Mouse (Mus musculus) neural tube, embryonic 13.5 days (tissue): ENCODE data around the gene Tgfb1i1. TPM values are rescaled to one million over a fixed set of nuclear protein-coding genes. Genes with fewer than 3 reads are reported as not detected.

Experiments
- ATAC-seq: fragments of 200-750 bp; cut with Nextera tagmentation; 2 replicates; pipeline ENCODE4 v1.8.0; 2017; ENCODE audit warnings: low read depth, mild to moderate bottlenecking, moderate TSS enrichment, moderate library complexity
- H3K27ac ChIP-seq: fragments of 300-500 bp; sonication (generic); replicated peaks from 2 replicates; pipeline ENCODE4 v1.5.1; 2015; ENCODE audit warnings: moderate library complexity, mild to moderate bottlenecking, inconsistent platforms
- H3K27me3 ChIP-seq: fragments of 300-500 bp; sonication (generic); 2 replicates; pipeline ENCODE4 v1.6.1; 2015; ENCODE audit warnings: mild to moderate bottlenecking, inconsistent platforms
- H3K36me3 ChIP-seq: fragments of 300-500 bp; sonication (generic); 2 replicates; pipeline ENCODE4 v1.6.1; 2015; ENCODE audit warnings: mild to moderate bottlenecking, inconsistent platforms
- H3K4me1 ChIP-seq: fragments of 300-500 bp; sonication (generic); replicated peaks from 2 replicates; pipeline ENCODE4 v1.6.1; 2015; ENCODE audit warnings: inconsistent platforms
- H3K4me2 ChIP-seq: fragments of 300-500 bp; sonication (generic); 2 replicates; pipeline ENCODE4 v1.6.1; 2015; ENCODE audit warnings: inconsistent platforms, mild to moderate bottlenecking, moderate library complexity
- H3K4me3 ChIP-seq: fragments of 300-500 bp; sonication (generic); 2 replicates; pipeline ENCODE4 v1.5.1; 2015; ENCODE audit warnings: mild to moderate bottlenecking, inconsistent platforms
- H3K9ac ChIP-seq: fragments of 300-500 bp; sonication (generic); 2 replicates; pipeline ENCODE4 v1.6.1; 2015; ENCODE audit warnings: moderate library complexity, mild to moderate bottlenecking, inconsistent platforms
- H3K9me3 ChIP-seq: fragments of 300-500 bp; sonication (generic); 2 replicates; pipeline ENCODE4 v1.6.1; 2016; ENCODE audit warnings: inconsistent platforms
- WGBS: fragments of 180-500 bp; shearing (Covaris S2); methylation state at CpG from one replicate; pipeline ENCODE4 v1.1.7; 2015; 5-methylcytosine and 5-hydroxymethylcytosine counted together
- microRNA-seq: library from miRNA; unstranded; fragments of <30 nt; microRNA quantifications from one replicate; pipeline ENCODE4, GENCODE M21; 2016
- polyA plus RNA-seq: library from polyadenylated mRNA; unstranded; fragments of >200 nt; fragmentation: Nextera tagmentation; extraction: Ambion mirVana; gene quantifications from 2 replicates; pipeline ENCODE4 v1.2.1, GENCODE M21; 2015

The Tgfb1i1 gene
- polyA plus RNA-seq, 1 experiment from 2014 or later: 33.4 TPM

DNA sequence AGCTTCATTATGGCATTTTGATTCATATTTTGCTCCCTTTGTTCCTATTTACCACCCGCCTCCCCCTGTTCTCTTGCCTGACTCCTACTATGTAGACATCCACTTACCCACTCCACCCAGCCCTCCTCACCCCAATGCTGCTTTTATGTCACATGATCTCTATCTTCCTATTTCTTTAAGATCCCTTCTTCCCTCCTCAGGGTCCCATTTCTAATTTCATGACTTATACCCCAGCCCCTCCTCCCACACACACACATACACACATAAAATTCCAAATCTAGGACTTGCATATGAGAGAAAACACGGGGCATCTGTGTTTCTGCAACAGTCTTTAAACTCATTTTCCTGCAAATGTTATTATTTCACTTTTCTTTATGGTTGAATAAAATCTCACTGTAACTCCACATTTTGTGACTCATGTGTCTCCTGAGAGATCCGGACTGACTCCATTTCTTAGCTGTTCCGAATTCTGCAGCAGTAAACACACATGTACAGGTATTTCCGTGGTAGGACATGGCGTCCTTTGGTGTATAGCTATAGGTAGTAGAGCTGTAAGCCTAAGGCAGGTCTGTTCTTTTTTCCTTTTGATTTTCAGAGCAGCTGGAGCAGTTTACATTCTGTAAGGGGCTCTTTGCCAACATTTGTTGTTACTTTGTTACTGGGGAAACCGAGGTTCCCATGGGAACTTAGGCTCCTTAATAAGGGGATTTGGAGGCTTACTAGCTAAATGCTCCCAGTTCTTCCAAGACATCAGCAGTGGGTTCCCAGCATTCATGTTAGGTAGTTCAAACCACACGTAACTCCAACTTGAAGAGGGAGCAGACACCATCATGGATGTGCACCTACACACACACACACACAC lies 52.1 kb downstream of the Tgfb1i1 start:
- Histone ChIP-seq H3K27me3 (no peaks in the 10 kb centered on the region), H3K9ac (peak overlapping the region; percentile 88; the same call in 1 of the 2 replicates), H3K4me3 (peak overlapping the region; percentile 78), H3K27ac (no peak overlapping the region), H3K9me3 (no peaks in the 10 kb centered on the region), H3K4me1 (peaks cover 20% of the 10 kb centered on the region), H3K36me3 (no peaks in the 10 kb centered on the region), H3K4me2 (peak overlapping the region; percentile 91)
- 79% methylated on average over 8 of the region's 8 CpGs for WGBS
- ATAC-seq: no peak

DNA sequence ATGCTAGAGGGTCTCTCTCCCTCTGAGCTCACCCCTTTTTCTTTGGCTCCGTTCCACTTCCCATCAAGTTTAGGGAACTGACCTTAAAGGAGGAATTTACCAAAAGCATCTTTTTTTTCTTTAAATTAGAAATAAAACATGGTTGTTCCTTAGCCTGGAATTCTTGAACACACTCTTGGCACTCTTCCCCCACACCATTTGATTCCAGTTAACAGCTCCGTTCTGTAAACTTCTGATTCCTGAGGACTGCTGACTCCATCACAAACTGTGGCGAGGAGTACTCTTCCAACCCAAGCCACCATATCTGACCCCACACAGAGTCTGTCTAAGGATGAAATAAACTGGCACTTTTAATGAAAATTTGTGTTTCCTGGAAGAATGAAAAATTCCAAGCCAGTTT lies 54.3 kb downstream of the Tgfb1i1 start:
- H3K4me3 ChIP-seq: no peak overlapping the region
- no peaks in the 10 kb centered on the region for H3K27me3 ChIP-seq
- 82% methylated on average over 3 of the region's 3 CpGs for WGBS
- H3K36me3 ChIP-seq: no peaks in the 10 kb centered on the region
- H3K4me1 ChIP-seq: peaks cover 20% of the 10 kb centered on the region
- H3K9ac ChIP-seq: no peak overlapping the region
- H3K4me2 ChIP-seq: no peak overlapping the region
- no peak overlapping the region for H3K27ac ChIP-seq
- no peak for ATAC-seq
- H3K9me3 ChIP-seq: no peaks in the 10 kb centered on the region

DNA sequence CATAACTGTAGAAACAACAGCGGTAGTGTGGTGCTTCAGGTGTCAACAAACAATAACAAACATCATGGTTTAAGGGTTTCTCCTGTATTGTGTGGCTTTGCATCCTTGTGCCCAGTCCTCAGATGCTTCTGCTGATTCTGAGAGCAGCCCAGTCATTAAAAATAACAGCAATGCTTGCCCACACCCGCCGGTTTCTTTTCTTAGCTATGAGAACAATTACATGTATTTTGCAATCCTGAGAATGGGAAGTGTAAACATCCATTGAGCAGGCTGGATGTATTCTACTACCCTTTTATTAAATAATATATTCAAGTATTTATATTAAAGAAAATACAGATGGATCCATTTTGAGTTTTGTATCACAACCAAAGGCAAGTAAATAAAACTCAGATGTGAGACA lies 55.5 kb downstream of the Tgfb1i1 start:
- WGBS: 86% methylated on average over 3 of the region's 3 CpGs
- Histone ChIP-seq H3K4me3 (no peak overlapping the region), H3K36me3 (no peaks in the 10 kb centered on the region), H3K4me2 (no peak overlapping the region), H3K9ac (no peak overlapping the region), H3K9me3 (no peaks in the 10 kb centered on the region), H3K27ac (no peak overlapping the region), H3K27me3 (no peaks in the 10 kb centered on the region), H3K4me1 (peaks cover 15% of the 10 kb centered on the region)
- no peak for ATAC-seq

DNA sequence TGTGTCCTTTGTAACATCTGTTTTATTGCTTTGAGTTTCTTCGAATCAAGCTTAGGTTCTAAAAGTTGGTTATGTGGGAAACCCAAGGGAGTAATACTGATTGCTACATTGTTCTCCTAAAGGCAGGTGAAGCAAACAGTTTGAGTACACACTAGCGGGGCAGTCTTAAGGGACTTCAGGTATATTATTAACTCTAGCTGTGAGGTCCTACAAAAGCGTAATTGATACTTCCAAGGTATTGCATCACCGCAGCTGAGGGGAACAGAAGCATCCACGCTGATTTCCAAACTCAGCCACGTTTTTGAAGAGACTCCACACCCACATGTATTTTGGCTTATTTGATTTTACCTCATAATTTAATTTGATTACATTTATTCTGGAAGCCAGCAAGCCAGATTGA lies 57.6 kb downstream of the Tgfb1i1 start:
- H3K9ac ChIP-seq: no peak overlapping the region
- no peaks in the 10 kb centered on the region for H3K36me3 ChIP-seq
- 77% methylated on average over 6 of the region's 6 CpGs for WGBS
- no peaks in the 10 kb centered on the region for H3K9me3 ChIP-seq
- no peak overlapping the region for H3K27ac ChIP-seq
- H3K4me2 ChIP-seq: no peak overlapping the region
- H3K27me3 ChIP-seq: no peaks in the 10 kb centered on the region
- no peak for ATAC-seq
- no peaks in the 10 kb centered on the region for H3K4me1 ChIP-seq
- H3K4me3 ChIP-seq: no peak overlapping the region

DNA sequence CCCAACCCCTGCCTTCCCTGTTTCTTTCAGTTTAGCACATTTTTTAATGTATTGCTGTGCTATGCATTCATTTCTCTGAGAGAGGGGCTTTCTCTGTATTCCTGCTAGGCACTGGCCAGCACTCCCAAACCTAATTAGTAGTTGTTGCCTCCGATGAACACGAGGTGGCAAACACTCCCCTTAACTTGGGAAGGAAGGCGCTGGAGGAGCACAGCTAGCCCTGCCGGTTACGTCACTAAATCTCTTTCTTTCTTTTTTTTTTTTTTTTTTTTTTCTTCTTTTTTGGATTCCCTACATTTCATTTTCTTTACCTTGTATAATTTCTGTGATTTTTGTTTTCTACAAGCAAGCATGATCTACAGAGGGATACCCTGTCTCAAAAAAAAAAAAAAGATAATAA lies 58.3 kb downstream of the Tgfb1i1 start:
- no peak for ATAC-seq
- H3K27me3 ChIP-seq: no peaks in the 10 kb centered on the region
- 3% methylated on average over 5 of the region's 5 CpGs for WGBS

More for the DNA sequence above, 58.3 kb downstream of the Tgfb1i1 start:
- Histone ChIP-seq H3K4me3 (no peak overlapping the region), H3K36me3 (no peaks in the 10 kb centered on the region), H3K4me1 (no peaks in the 10 kb centered on the region), H3K9me3 (no peaks in the 10 kb centered on the region), H3K27ac (no peak overlapping the region), H3K4me2 (no peak overlapping the region), H3K9ac (no peak overlapping the region)

Small RNA genes within 50 kb of the gene (microRNA-seq; reads per million reads assigned to microRNA genes)
- gene Mir3103: not detected

Other genes starting within 250 kb of the Tgfb1i1 start
- gene Trim72, start 242.9 kb upstream of the Tgfb1i1 start, polyA plus RNA-seq: 0.33 TPM in 1 of 2 replicates, not detected in the other
- 0.98 and 1.0 TPM in 2 replicates for gene Itgam, start 184.2 kb upstream of the Tgfb1i1 start, polyA plus RNA-seq
- not detected in 2 replicates for gene Gm49368, start 184.1 kb upstream of the Tgfb1i1 start, polyA plus RNA-seq
- gene Itgax, start 117.3 kb upstream of the Tgfb1i1 start, polyA plus RNA-seq: 0.11 TPM in 1 of 2 replicates, not detected in the other
- gene Itgad, start 92.4 kb upstream of the Tgfb1i1 start, polyA plus RNA-seq: not detected in 2 replicates
- 2.1 and 3.8 TPM in 2 replicates for gene Cox6a2, start 40.4 kb upstream of the Tgfb1i1 start, polyA plus RNA-seq
- 12.7 and 14.6 TPM in 2 replicates for gene Armc5, start 9.5 kb upstream of the Tgfb1i1 start, polyA plus RNA-seq
- gene 9130023H24Rik, start 8.8 kb upstream of the Tgfb1i1 start, polyA plus RNA-seq: 9.4 and 9.8 TPM in 2 replicates
- gene Slc5a2, start 18.8 kb downstream of the Tgfb1i1 start, polyA plus RNA-seq: not detected in 2 replicates
- 19.1 and 19.7 TPM in 2 replicates for gene BC017158, start 51.4 kb downstream of the Tgfb1i1 start, polyA plus RNA-seq
- 48.6 and 54.8 TPM in 2 replicates for gene Rgs10, start 171.9 kb downstream of the Tgfb1i1 start, polyA plus RNA-seq
- 32.2 and 34.3 TPM in 2 replicates for gene Tial1, start 214.9 kb downstream of the Tgfb1i1 start, polyA plus RNA-seq